Mouse (Mus musculus) midbrain, postnatal 0 days (tissue): ENCODE measurements around the gene Rab3il1. TPM values are rescaled to one million over a fixed set of nuclear protein-coding genes. Genes with fewer than 3 reads are reported as not detected.
A peak's percentile ranks its signal among the peaks of the same experiment; 100 is the strongest.

Source experiments
- ATAC-seq: fragments of 200-750 bp; cut with Nextera tagmentation; 2 replicates; pipeline ENCODE4 v1.8.0; 2017; ENCODE audit warnings: moderate number of reproducible peaks, mild to moderate bottlenecking, moderate TSS enrichment, moderate library complexity; ENCODE audit not compliant: low FRiP score
- DNase-seq: peaks from one replicate; pipeline ENCODE4 v3.0.0-alpha.2; 2015; ENCODE audit warnings: low spot score
- H3K27ac ChIP-seq: fragments of 300-500 bp; sonication (generic); 2 replicates; pipeline ENCODE4 v1.5.1; 2014; ENCODE audit warnings: low read depth, mild to moderate bottlenecking, low read length, mixed read lengths
- H3K27me3 ChIP-seq: fragments of 300-500 bp; sonication (generic); 2 replicates; pipeline ENCODE4 v1.6.1; 2014; ENCODE audit warnings: low read length, control low read depth, mixed read lengths; ENCODE audit not compliant: insufficient read depth
- H3K36me3 ChIP-seq: fragments of 300-500 bp; sonication (generic); 2 replicates; pipeline ENCODE4 v1.6.1; 2014; ENCODE audit warnings: low read length, control low read depth, mixed read lengths; ENCODE audit not compliant: insufficient read depth
- H3K4me1 ChIP-seq: fragments of 300-500 bp; sonication (generic); 2 replicates; pipeline ENCODE4 v1.6.1; 2014; ENCODE audit warnings: mild to moderate bottlenecking, control low read depth, antibody characterized with exemption, low read length, mixed read lengths; ENCODE audit not compliant: insufficient read depth
- H3K4me2 ChIP-seq: fragments of 300-500 bp; sonication (generic); 2 replicates; pipeline ENCODE4 v1.6.1; 2014; ENCODE audit warnings: low read depth, mild to moderate bottlenecking, low read length, mixed read lengths; ENCODE audit not compliant: poor library complexity, severe bottlenecking
- H3K4me3 ChIP-seq: fragments of 300-500 bp; sonication (generic); 2 replicates; pipeline ENCODE4 v1.5.1; 2014; ENCODE audit warnings: low read depth, mild to moderate bottlenecking, low read length, moderate library complexity
- H3K9ac ChIP-seq: fragments of 300-500 bp; sonication (generic); replicated peaks from 2 replicates; pipeline ENCODE4 v1.6.1; 2014; ENCODE audit warnings: mild to moderate bottlenecking, low read length, moderate library complexity, mixed read lengths; ENCODE audit not compliant: poor library complexity, severe bottlenecking
- H3K9me3 ChIP-seq: fragments of 300-500 bp; sonication (generic); 2 replicates; pipeline ENCODE4 v1.6.1; 2016; ENCODE audit warnings: low read length, control low read depth
- CTCF ChIP-seq: IDR thresholded peaks from 2 replicates; pipeline ENCODE4 v1.5.1; 2016; ENCODE audit warnings: antibody characterized with exemption, mild to moderate bottlenecking
- WGBS: fragments of 180-500 bp; shearing (Covaris S2); extraction: QIAGEN DNeasy Blood & Tissue Kit; methylation state at CpG from one replicate; pipeline ENCODE4 v1.1.7; 2014; 5-methylcytosine and 5-hydroxymethylcytosine counted together
- polyA plus RNA-seq: library from polyadenylated mRNA; unstranded; fragments of >200 nt; fragmentation: Nextera tagmentation; extraction: Ambion mirVana; gene quantifications from 2 replicates; pipeline ENCODE4 v1.2.1, GENCODE M21; 2015
- total RNA-seq: library from RNA; depleted of rRNA; stranded (reverse); fragments of >200 nt; gene quantifications from 2 replicates; pipeline ENCODE4 v1.2.3, GENCODE M21; 2014

Rab3il1 gene
- total and polyA plus RNA-seq, 2 experiments from 2014 or later, result 21.7 to 23.3 TPM

DNA sequence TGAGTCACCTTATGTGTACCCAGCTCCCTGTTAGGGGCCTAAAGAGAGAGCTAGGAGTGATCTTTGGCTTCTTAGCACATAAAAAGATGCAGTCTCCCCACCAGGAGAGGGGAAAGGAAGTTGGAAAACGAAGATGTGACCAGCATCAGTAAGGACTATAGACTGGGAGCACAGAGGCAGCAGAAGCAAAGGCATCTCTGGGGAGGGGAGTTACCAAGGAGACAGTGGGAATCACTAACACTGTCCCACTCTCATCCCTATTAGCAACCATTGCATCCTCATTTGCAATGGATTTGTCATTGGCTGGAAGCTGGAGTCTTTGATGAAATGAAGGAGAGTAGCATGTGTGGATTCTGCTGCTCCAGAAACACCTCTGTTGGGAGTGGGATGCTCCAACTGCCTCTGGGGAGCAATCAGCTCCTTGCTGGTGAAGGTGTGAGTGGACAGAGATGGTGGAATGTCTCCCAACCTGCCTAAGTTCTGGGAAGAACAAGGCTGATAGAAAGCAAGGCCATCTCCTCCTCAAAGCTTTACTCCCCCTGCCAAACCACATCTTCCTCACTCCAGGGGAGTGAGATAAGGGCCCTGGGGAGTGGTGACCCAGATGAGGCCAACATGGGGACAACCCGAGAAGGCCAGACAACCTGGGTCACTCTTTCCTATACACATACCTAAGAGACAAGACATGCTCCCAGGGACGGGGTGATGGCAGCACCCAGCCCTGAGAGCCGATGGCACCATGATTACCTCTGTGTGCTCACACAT, 44.7 kb upstream of the Rab3il1 start:
- H3K27ac ChIP-seq, result no peak overlapping the region
- DNase-seq (peak; percentile 55), ATAC-seq (peak; percentile 59; the same call in 1 of the 2 replicates)
- H3K36me3 ChIP-seq, result no peaks in the 10 kb centered on the region
- H3K9me3 ChIP-seq, result no peaks in the 10 kb centered on the region
- no peak overlapping the region for H3K4me3 ChIP-seq
- no peaks in the 10 kb centered on the region for H3K4me1 ChIP-seq
- H3K4me2 ChIP-seq, result no peak overlapping the region
- no peaks in the 10 kb centered on the region for H3K27me3 ChIP-seq
- no peak for TF ChIP-seq CTCF
- WGBS, result 68% methylated on average over 4 of the region's 4 CpGs
- H3K9ac ChIP-seq, result no peak overlapping the region

DNA sequence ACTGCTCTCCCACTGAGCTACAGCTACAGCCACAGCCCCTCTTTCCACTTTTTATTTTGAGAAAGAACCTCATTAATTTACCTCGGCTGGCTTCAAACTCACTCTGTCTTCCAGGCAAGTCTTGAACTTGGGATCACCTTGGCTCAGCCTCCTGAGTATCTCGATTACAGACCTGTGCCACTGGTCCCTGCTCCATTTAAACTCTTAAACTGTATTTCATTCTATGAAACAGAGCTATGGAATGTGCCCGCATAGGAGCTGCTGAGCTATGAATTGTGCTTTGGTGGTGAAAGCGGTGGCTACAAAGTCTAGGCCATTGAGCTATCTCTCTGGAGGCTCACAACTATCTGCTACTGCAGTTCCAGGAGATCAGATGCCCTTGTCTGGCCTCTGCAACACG, 43.5 kb upstream of the Rab3il1 start:
- no peak for DNase-seq
- no peak overlapping the region for H3K4me2 ChIP-seq
- TF ChIP-seq CTCF, result no peak
- H3K36me3 ChIP-seq, result no peaks in the 10 kb centered on the region
- H3K27me3 ChIP-seq, result no peaks in the 10 kb centered on the region
- H3K4me3 ChIP-seq, result no peak overlapping the region
- ATAC-seq, result no peak
- WGBS, result 87% methylated on average over 5 of the region's 5 CpGs
- no peak overlapping the region for H3K9ac ChIP-seq
- no peaks in the 10 kb centered on the region for H3K9me3 ChIP-seq
- no peak overlapping the region for H3K27ac ChIP-seq
- no peaks in the 10 kb centered on the region for H3K4me1 ChIP-seq

DNA sequence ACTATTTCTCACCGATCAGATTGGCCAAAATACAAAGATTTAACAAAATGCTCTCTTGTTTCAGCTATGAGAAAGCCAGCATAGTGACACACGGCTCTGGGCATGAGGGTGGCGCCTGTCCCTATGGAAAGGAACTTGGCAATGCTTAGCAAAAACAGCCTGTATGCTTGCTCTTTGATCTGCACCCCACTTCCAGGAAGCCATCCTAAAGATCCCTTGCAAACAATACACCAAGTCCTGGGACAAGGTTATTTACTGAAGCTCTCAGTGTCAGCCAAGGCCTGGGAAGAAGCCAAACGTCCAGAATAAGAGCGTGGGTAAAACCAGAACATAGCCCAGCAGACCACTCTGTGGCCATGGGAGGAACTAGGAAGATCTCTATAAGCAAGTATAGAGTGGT, 40.7 kb upstream of the Rab3il1 start:
- peak; percentile 30 for DNase-seq
- 76% methylated on average over 5 of the region's 5 CpGs for WGBS

DNA sequence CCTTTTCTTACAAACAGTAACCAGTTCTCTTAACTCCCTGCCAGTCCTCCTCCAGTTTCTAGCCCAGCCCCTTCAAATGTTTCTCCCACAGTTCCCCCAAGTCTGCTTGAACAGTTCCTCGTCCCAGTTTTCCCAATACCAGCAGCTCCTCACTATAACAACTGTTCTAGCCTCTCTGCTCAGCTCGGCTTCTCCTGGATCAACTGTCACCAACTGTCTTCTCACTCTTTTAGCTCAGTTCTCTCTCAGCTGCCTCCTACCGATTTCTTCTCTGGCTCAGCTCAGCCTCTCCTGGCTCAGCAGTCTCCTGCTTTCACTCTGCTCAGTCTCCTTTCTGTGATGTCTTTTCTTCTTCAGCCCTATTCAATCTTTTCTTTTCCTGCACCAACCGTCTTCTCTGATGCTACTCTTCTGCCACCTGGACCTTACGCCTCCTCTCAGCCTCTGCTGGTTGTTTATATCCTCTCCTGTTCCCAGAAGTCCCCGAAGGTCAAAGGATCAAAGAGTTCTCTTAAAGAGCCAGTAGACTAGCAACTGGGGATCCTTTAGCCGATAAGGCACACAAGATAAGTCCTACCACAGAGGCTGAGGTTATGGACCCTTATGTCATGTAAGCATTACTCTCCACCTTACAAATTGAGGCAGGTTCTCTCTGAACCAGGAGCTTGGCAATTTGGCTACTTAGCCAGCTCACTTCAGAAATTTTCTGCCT, 37.1 kb upstream of the Rab3il1 start:
- no peak for TF ChIP-seq CTCF
- no peak for ATAC-seq
- no peaks in the 10 kb centered on the region for H3K36me3 ChIP-seq
- H3K4me1 ChIP-seq, result no peaks in the 10 kb centered on the region
- H3K27ac ChIP-seq, result no peak overlapping the region
- H3K9me3 ChIP-seq, result no peaks in the 10 kb centered on the region
- 36% methylated on average over 7 of the region's 7 CpGs for WGBS
- no peak overlapping the region for H3K4me3 ChIP-seq
- H3K27me3 ChIP-seq, result no peaks in the 10 kb centered on the region
- no peak overlapping the region for H3K9ac ChIP-seq
- no peak overlapping the region for H3K4me2 ChIP-seq
- no peak for DNase-seq

More for the DNA sequence above, 40.7 kb upstream of the Rab3il1 start:
- Histone ChIP-seq H3K4me1 (no peaks in the 10 kb centered on the region), H3K27me3 (no peaks in the 10 kb centered on the region), H3K4me3 (no peak overlapping the region), H3K4me2 (no peak overlapping the region), H3K27ac (no peak overlapping the region), H3K9me3 (no peaks in the 10 kb centered on the region), H3K9ac (no peak overlapping the region), H3K36me3 (no peaks in the 10 kb centered on the region)
- no peak for ATAC-seq
- TF ChIP-seq CTCF, result no peak

DNA sequence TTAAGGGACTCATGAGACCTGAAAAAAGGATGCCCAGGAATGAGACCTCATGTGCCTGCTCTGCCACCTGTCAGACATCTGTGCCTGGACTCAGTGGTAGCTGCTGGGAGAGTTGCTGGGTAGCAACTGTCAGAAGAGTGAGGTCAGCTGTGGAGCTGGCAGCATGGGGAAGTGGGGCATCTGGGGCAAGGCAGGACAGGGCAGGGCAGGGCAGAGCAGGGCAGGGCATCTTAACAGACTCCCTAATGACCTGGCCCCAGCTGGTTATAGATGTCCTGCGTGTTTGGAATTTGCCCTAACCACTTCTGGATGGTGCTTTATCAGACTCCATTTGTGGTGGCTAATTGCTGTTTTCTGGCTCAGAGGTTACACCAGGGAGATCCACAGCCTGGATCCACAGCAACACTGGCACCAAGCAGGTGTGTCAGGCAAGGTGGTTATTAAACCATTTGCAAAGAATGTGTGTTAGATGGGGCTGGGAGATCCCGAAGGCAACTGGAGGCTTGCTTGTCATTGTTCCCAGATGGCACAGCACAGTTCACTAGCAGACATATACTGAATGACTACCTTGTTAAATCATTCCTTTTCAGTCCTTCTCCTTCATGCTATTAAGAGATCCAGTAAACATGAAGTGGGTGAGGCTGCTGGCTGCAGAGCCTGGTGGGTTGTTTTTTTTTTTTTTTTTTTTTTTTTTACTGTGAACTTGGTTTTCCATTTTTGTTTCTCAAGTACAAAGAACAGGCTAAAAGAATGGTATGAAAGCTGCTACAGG, 35.2 kb upstream of the Rab3il1 start:
- H3K9ac ChIP-seq, result no peak overlapping the region
- H3K4me2 ChIP-seq, result no peak overlapping the region
- H3K4me1 ChIP-seq, result no peaks in the 10 kb centered on the region
- H3K27me3 ChIP-seq, result no peaks in the 10 kb centered on the region
- no peak for DNase-seq
- no peak for TF ChIP-seq CTCF
- no peak overlapping the region for H3K27ac ChIP-seq
- no peak for ATAC-seq
- H3K4me3 ChIP-seq, result no peak overlapping the region
- no peaks in the 10 kb centered on the region for H3K9me3 ChIP-seq
- no peaks in the 10 kb centered on the region for H3K36me3 ChIP-seq
- 65% methylated on average over 2 of the region's 2 CpGs for WGBS
